Mouse (Mus musculus): ENCODE measurements at regions not wholly inside any gene's neighbourhood (a gene's known extent, or its start where the extent isn't known, plus 50 kb on each side); places are given as distances from the start of the nearest gene placed in this dataset.

DNA sequence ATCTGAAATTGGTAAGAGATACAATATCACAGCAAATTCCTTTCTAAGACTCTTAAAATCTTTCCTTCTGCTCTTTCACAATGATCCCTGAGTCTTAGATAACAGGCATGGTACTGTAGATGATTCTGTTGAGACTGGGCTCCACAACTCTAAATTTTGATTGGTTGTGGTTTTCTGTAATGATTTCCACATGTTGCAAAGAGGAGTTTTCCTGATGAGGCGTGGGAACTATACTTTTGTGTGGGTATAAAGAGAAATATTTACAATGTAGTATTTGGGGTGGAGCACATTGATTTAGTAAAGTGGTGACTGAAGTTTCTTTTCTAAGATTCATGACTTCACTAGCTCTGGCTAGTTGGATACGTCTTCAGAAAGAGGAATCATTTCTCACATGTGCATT lies 653.2 kb downstream of the Gsdmc2 start:
- no peak for DNase-seq (ENCODE audit: extremely low read depth)
- no peak overlapping the region for H3K4me2 ChIP-seq (ENCODE audit: insufficient read depth, low read depth, poor library complexity, severe bottlenecking)
- in situ Hi-C loops (cut with MboI; ENCODE audit: low pct_ligation_motif_present, low pct_unique_long_range_greater_than_20kb, low sequenced_read_pairs) (no loop called here), dilution Hi-C loops (cut with MboI; ENCODE audit: extremely low pct_ligation_motif_present, extremely low pct_unique_long_range_greater_than_20kb, low sequenced_read_pairs) (no loop called here)
- no peaks in the 10 kb centered on the region for H3K36me3 ChIP-seq (replicated peaks in 1 of 2; ENCODE audit: control insufficient read depth in 1 of 2, insufficient read depth in 1 of 2, low read length in 1 of 2)
- no peak overlapping the region for H3K4me3 ChIP-seq (replicated peaks in 1 of 3; ENCODE audit: low read depth in 2 of 3, low read length in 2 of 3, poor library complexity in 1 of 3)
- H3K4me1 ChIP-seq (ENCODE audit: control insufficient read depth in 1 of 2, insufficient read depth in 2 of 2), result no peaks in the 10 kb centered on the region
- no peaks in the 10 kb centered on the region for H3K9me3 ChIP-seq (replicated peaks; ENCODE audit: low read length)
- H3K9ac ChIP-seq (ENCODE audit: insufficient read depth, low read depth), result no peak overlapping the region
- no peak overlapping the region for H3K27ac ChIP-seq (ENCODE audit: insufficient read depth, low read depth)
- H3K79me2 ChIP-seq (replicated peaks; ENCODE audit: control insufficient read depth, extremely low read depth, insufficient read depth, poor library complexity, severe bottlenecking), result no peaks in the 10 kb centered on the region
- no peaks in the 10 kb centered on the region for H3K27me3 ChIP-seq (replicated peaks)
- no peak for TF ChIP-seq MAX (IDR thresholded peaks at IDR 0.05; ENCODE audit: low read length)
- TF ChIP-seq USF2 (conservative IDR thresholded peaks at IDR 0.05; ENCODE audit: low read depth, low read length), result no peak
- TF ChIP-seq MYC (IDR thresholded peaks at IDR 0.05; ENCODE audit: low read depth, low read length), result no peak
- TF ChIP-seq TCF12 (IDR thresholded peaks at IDR 0.05; ENCODE audit: low read depth, low read length), result no peak
- TF ChIP-seq POLR2A (IDR thresholded peaks at IDR 0.05; ENCODE audit: low read depth, low read length), result no peak
- TF ChIP-seq JUND (conservative IDR thresholded peaks at IDR 0.05; ENCODE audit: low read depth, low read length), result no peak
- no peak for TF ChIP-seq MEF2A (IDR thresholded peaks at IDR 0.05; ENCODE audit: borderline replicate concordance, low read depth, low read length)
- no peak for TF ChIP-seq MXI1 (IDR thresholded peaks at IDR 0.05; ENCODE audit: low read depth, low read length)
- no peak for TF ChIP-seq NELFE (IDR thresholded peaks at IDR 0.05; ENCODE audit: low read depth, low read length)
- TF ChIP-seq UBTF (IDR thresholded peaks at IDR 0.05; ENCODE audit: low read depth, low read length), result no peak
- no peak for TF ChIP-seq BHLHE40 (IDR thresholded peaks at IDR 0.05; ENCODE audit: low read depth, low read length)
- TF ChIP-seq SIN3A (IDR thresholded peaks at IDR 0.05; ENCODE audit: low read length), result no peak
- no peak for TF ChIP-seq ZNF384 (IDR thresholded peaks at IDR 0.05; ENCODE audit: low read depth, low read length)

DNA sequence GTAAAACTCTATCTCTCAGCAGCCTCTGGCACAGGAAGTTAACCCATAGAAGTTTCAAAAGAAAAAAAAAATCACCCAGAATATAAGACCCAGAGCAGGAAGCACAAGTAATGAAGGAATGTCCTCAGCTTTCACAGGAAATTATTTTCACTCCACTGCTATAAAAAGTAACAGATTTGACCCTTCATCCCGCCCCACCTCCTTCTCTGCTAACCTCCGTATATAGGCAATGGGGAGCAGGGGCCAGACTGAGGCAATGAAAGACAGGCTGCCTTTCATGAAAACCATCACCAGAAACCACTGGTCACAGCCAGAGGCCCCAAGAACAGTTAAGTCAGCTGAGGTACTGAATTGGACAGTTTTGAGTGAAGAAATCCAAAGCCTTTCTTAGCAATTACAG lies 654.9 kb downstream of the Gsdmc2 start:
- in situ Hi-C loops (cut with MboI; ENCODE audit: low pct_ligation_motif_present, low pct_unique_long_range_greater_than_20kb, low sequenced_read_pairs) (no loop called here), dilution Hi-C loops (cut with MboI; ENCODE audit: extremely low pct_ligation_motif_present, extremely low pct_unique_long_range_greater_than_20kb, low sequenced_read_pairs) (no loop called here)
- DNase-seq (ENCODE audit: extremely low read depth), result no peak
- no peaks in the 10 kb centered on the region for H3K79me2 ChIP-seq (replicated peaks; ENCODE audit: control insufficient read depth, extremely low read depth, insufficient read depth, poor library complexity, severe bottlenecking)
- H3K27ac ChIP-seq (ENCODE audit: insufficient read depth, low read depth), result no peak overlapping the region
- no peaks in the 10 kb centered on the region for H3K27me3 ChIP-seq (replicated peaks)
- no peaks in the 10 kb centered on the region for H3K9me3 ChIP-seq (replicated peaks; ENCODE audit: low read length)
- H3K4me2 ChIP-seq (ENCODE audit: insufficient read depth, low read depth, poor library complexity, severe bottlenecking), result no peak overlapping the region
- no peaks in the 10 kb centered on the region for H3K36me3 ChIP-seq (replicated peaks in 1 of 2; ENCODE audit: control insufficient read depth in 1 of 2, insufficient read depth in 1 of 2, low read length in 1 of 2)
- H3K4me1 ChIP-seq (ENCODE audit: control insufficient read depth in 1 of 2, insufficient read depth in 2 of 2), result no peaks in the 10 kb centered on the region
- no peak for TF ChIP-seq MAX (IDR thresholded peaks at IDR 0.05; ENCODE audit: low read length)
- TF ChIP-seq MAZ (IDR thresholded peaks at IDR 0.05; ENCODE audit: low read depth, low read length), result no peak
- TF ChIP-seq CHD1 (IDR thresholded peaks at IDR 0.05; ENCODE audit: low read depth, low read length), result no peak
- TF ChIP-seq SMC3 (IDR thresholded peaks at IDR 0.05; ENCODE audit: low read depth, low read length), result no peak
- TF ChIP-seq RCOR1 (conservative IDR thresholded peaks at IDR 0.05; ENCODE audit: low read depth, low read length), result no peak
- TF ChIP-seq KAT2A (IDR thresholded peaks at IDR 0.05; ENCODE audit: insufficient replicate concordance, low read length), result no peak
- TF ChIP-seq NRF1 (IDR thresholded peaks at IDR 0.05; ENCODE audit: low read depth, low read length), result no peak
- TF ChIP-seq TCF12 (IDR thresholded peaks at IDR 0.05; ENCODE audit: low read depth, low read length), result no peak
- TF ChIP-seq JUN (IDR thresholded peaks at IDR 0.05; ENCODE audit: insufficient read depth, low read depth, low read length), result no peak
- no peak for TF ChIP-seq IRF4 (IDR thresholded peaks at IDR 0.05; ENCODE audit: low read depth, low read length)
- no peak for TF ChIP-seq EP300 (IDR thresholded peaks at IDR 0.05; ENCODE audit: low read length)
- no peak for TF ChIP-seq ZMIZ1 (IDR thresholded peaks at IDR 0.05; ENCODE audit: low read depth, low read length)
- TF ChIP-seq USF1 (IDR thresholded peaks at IDR 0.05; ENCODE audit: low read depth, low read length), result no peak
- no peak for TF ChIP-seq ZC3H11A (IDR thresholded peaks at IDR 0.05; ENCODE audit: low read depth, low read length)
- no peak for TF ChIP-seq MXI1 (IDR thresholded peaks at IDR 0.05; ENCODE audit: low read depth, low read length)
- no peak overlapping the region for H3K9ac ChIP-seq (ENCODE audit: insufficient read depth, low read depth)
- no peak overlapping the region for H3K4me3 ChIP-seq (replicated peaks in 1 of 3; ENCODE audit: low read depth in 2 of 3, low read length in 2 of 3, poor library complexity in 1 of 3)
